Comparison of ENCODE assay signal across 12 mouse cellular contexts in genomic region chr13:90823877-90824276, GRCm38 (mm10).
DNase-seq lines count a peak whose midpoint lies in the region; ATAC-seq and TF ChIP-seq lines count a peak whose summit lies in the region.
"Had no signal": no experiment of that assay in that cellular context is flagged by ENCODE, and none has a peak within 500 bp of the region (broad histone marks: within the 10 kb centered on the region; RNA-seq: fewer than 3 reads in every experiment).

No protein-coding gene starts in this region.

- H3K27me3 ChIP-seq in liver, adult 2 months (ENCODE audit: control insufficient read depth, insufficient read depth, low read length): no peaks in the 10 kb centered on the region
- H3K27me3 ChIP-seq in liver, embryonic 11.5 days (replicated peaks; ENCODE audit: control insufficient read depth, insufficient read depth, low read length): no peaks in the 10 kb centered on the region
- H3K27me3 ChIP-seq: megakaryocyte, embryonic 14.5 days had no signal

- H3K4me2 ChIP-seq in liver, embryonic 11.5 days: no peak overlapping the region

- H3K36me3 ChIP-seq in liver, adult 2 months (ENCODE audit: control insufficient read depth, insufficient read depth, low read length): no peaks in the 10 kb centered on the region
- no peaks in the 10 kb centered on the region for H3K36me3 ChIP-seq in liver, embryonic 11.5 days (ENCODE audit: control insufficient read depth, insufficient read depth, low read length)

- no peaks in the 10 kb centered on the region for H3K9me3 ChIP-seq in liver, embryonic 11.5 days (ENCODE audit: control insufficient read depth, low read length)
- H3K9me3 ChIP-seq: megakaryocyte, embryonic 14.5 days had no signal

- H3K4me3 ChIP-seq in liver, adult 2 months (ENCODE audit: insufficient read depth, low read depth, low read length): no peak overlapping the region
- H3K4me3 ChIP-seq in liver, embryonic 11.5 days (ENCODE audit: low read depth, low read length): no peak overlapping the region
- H3K4me3 ChIP-seq: megakaryocyte, embryonic 14.5 days had no signal

- WGBS in liver, adult 2 months: 82% methylated on average over 5 of the region's 5 CpGs
- WGBS in liver, embryonic 11.5 days: 66% methylated on average over 5 of the region's 5 CpGs

- TF ChIP-seq CTCF in liver, adult 2 months (IDR thresholded peaks at IDR 0.05; ENCODE audit: low read depth, low read length): peak; percentile 14; the same call in 1 of the 2 replicates

- H3K9ac ChIP-seq in liver, adult 2 months (ENCODE audit: low read depth, low read length): no peak overlapping the region
- H3K9ac ChIP-seq in liver, embryonic 11.5 days (ENCODE audit: low read depth, low read length): no peak overlapping the region

- no peak overlapping the region for H3K27ac ChIP-seq in liver, adult 2 months (replicated peaks; ENCODE audit: insufficient read depth, low read depth, low read length)
- H3K27ac ChIP-seq in liver, embryonic 11.5 days (ENCODE audit: low read depth, low read length): no peak overlapping the region

- H3K79me2 ChIP-seq in liver, adult 2 months (ENCODE audit: control insufficient read depth, insufficient read depth, low read length): no peaks in the 10 kb centered on the region

- ATAC-seq in liver, embryonic 11.5 days (replicated peaks; ENCODE audit: low FRiP score): no peak
- ATAC-seq in monocyte, adult 5-6 weeks (replicated peaks; ENCODE audit: insufficient number of reproducible peaks, low FRiP score, low TSS enrichment, poor library complexity, severe bottlenecking): no peak

- H3K4me1 ChIP-seq in liver, adult 2 months (ENCODE audit: control insufficient read depth, insufficient read depth, low read length): no peaks in the 10 kb centered on the region
- H3K4me1 ChIP-seq in liver, embryonic 11.5 days (replicated peaks; ENCODE audit: control insufficient read depth, insufficient read depth, low read length): no peaks in the 10 kb centered on the region

- peak; percentile 28 for DNase-seq in embryo, embryonic 10 days (ENCODE audit: low spot score)
- DNase-seq in embryo, embryonic 10.5 days (ENCODE audit: low spot score): no peak
- DNase-seq in heart, postnatal 4 days: peak; percentile 24
- no peak for DNase-seq in heart, adult 9 months (ENCODE audit: low spot score in 2 of 2)
- DNase-seq in liver, adult 2 months (ENCODE audit: extremely low read depth, low read depth, low spot score): no peak
- DNase-seq in liver, embryonic 11.5 days (ENCODE audit: low spot score): no peak
- DNase-seq in NIH3T3 (ENCODE audit: low read depth): peak; percentile 26
- DNase-seq: cerebellum, adult 18-20 months; left cerebral cortex, postnatal 4 days; thymus, postnatal 14 days had no signal

- no peak for TF ChIP-seq POLR2A in liver, adult 2 months (IDR thresholded peaks at IDR 0.05; ENCODE audit: extremely low read depth, insufficient read depth, low read length)

Comparison
In these comparisons a context has a peak if more than half of its experiments do, and no peak if none do; other contexts are left out.
1. DNase-seq: peak in embryo, embryonic 10 days (single experiment), heart, postnatal 4 days (single experiment) and NIH3T3 (single experiment); none in embryo, embryonic 10.5 days (single experiment), heart, adult 9 months (0 of 2), liver, adult 2 months (single experiment) and liver, embryonic 11.5 days (single experiment).